30 mouse cellular contexts compared by ENCODE assay signal in the genomic region with DNA sequence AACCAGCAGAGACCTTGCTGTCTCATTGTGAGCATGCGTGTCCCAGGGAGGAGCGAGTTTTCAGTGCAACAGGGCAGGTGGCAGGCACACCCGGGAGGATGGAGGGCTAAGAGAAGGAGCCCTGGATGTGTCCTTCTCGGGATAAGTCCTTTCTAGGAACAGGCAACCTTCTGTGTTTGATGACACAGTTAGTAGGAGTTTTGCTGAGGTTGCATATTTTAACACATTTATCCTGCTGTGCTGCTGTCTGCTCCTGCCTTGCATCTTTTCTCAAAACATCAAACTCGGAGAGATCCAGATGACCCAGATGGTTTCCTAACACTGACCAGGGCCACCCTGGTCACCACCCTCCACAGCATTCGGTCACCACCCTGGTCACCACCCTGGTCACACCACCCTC. TPM values are rescaled to one million over a fixed set of nuclear protein-coding genes. Genes with fewer than 3 reads are reported as not detected.
A peak's percentile ranks its signal among the peaks of the same experiment; 100 is the strongest.
DNase-seq lines count a peak whose midpoint lies in the region; ATAC-seq lines count a peak whose summit lies in the region.
"Had no signal": no experiment of that assay in that cellular context is flagged by ENCODE, and none has a peak within 500 bp of the region (broad histone marks: within the 10 kb centered on the region; RNA-seq: fewer than 3 reads in every experiment).

No protein-coding gene starts in this region.

- H3K4me1 ChIP-seq in embryonic facial prominence, embryonic 10.5 days, result peaks cover 59% of the 10 kb centered on the region
- peaks cover 34% of the 10 kb centered on the region for H3K4me1 ChIP-seq in embryonic facial prominence, embryonic 13.5 days
- peaks cover 8% of the 10 kb centered on the region for H3K4me1 ChIP-seq in limb, embryonic 15.5 days
- no peaks in the 10 kb centered on the region for H3K4me1 ChIP-seq in hindbrain, embryonic 16.5 days (ENCODE audit: control insufficient read depth, insufficient read depth, low read depth, low read length)
- H3K4me1 ChIP-seq: forebrain, embryonic 12.5 days; hindbrain, embryonic 13.5 days had no signal

- no peaks in the 10 kb centered on the region for H3K27me3 ChIP-seq in embryonic facial prominence, embryonic 10.5 days (replicated peaks; ENCODE audit: low read depth, poor library complexity, severe bottlenecking)
- H3K27me3 ChIP-seq in embryonic facial prominence, embryonic 13.5 days, result no peaks in the 10 kb centered on the region
- no peaks in the 10 kb centered on the region for H3K27me3 ChIP-seq in limb, embryonic 15.5 days
- H3K27me3 ChIP-seq in hindbrain, embryonic 16.5 days (replicated peaks; ENCODE audit: control insufficient read depth, insufficient read depth, low read length), result no peaks in the 10 kb centered on the region
- H3K27me3 ChIP-seq: embryonic facial prominence, embryonic 15.5 days; forebrain, embryonic 12.5 days; hindbrain, embryonic 13.5 days had no signal

- intact Hi-C loops in heart, postnatal 25 days (cut with DNase I), result no loop called here
- intact Hi-C loops in left cerebral cortex, postnatal 14 days (cut with DNase I), result no loop called here

- 62% methylated on average over 6 of the region's 6 CpGs for WGBS in embryonic facial prominence, embryonic 10.5 days
- WGBS in embryonic facial prominence, embryonic 13.5 days, result 43% methylated on average over 6 of the region's 6 CpGs
- 64% methylated on average over 6 of the region's 6 CpGs for WGBS in limb, embryonic 15.5 days
- WGBS in hindbrain, embryonic 16.5 days, result 75% methylated on average over 6 of the region's 6 CpGs

- H3K4me3 ChIP-seq in embryonic facial prominence, embryonic 10.5 days, result no peak overlapping the region
- no peak overlapping the region for H3K4me3 ChIP-seq in embryonic facial prominence, embryonic 13.5 days
- no peak overlapping the region for H3K4me3 ChIP-seq in limb, embryonic 15.5 days
- no peak overlapping the region for H3K4me3 ChIP-seq in hindbrain, embryonic 16.5 days (ENCODE audit: low read length)
- H3K4me3 ChIP-seq: embryonic facial prominence, embryonic 15.5 days; forebrain, embryonic 12.5 days; hindbrain, embryonic 10.5 days; hindbrain, embryonic 13.5 days had no signal

- no peaks in the 10 kb centered on the region for H3K9me3 ChIP-seq in embryonic facial prominence, embryonic 10.5 days
- no peaks in the 10 kb centered on the region for H3K9me3 ChIP-seq in embryonic facial prominence, embryonic 13.5 days
- H3K9me3 ChIP-seq in limb, embryonic 15.5 days, result no peaks in the 10 kb centered on the region
- H3K9me3 ChIP-seq in hindbrain, embryonic 16.5 days (ENCODE audit: control insufficient read depth, low read length), result no peaks in the 10 kb centered on the region
- H3K9me3 ChIP-seq: embryonic facial prominence, embryonic 15.5 days; forebrain, embryonic 12.5 days; hindbrain, embryonic 10.5 days; hindbrain, embryonic 13.5 days had no signal

- no peak for ATAC-seq in embryonic facial prominence, embryonic 13.5 days (ENCODE audit: insufficient number of reproducible peaks, insufficient read depth, low FRiP score, low TSS enrichment, low read depth)
- ATAC-seq in limb, embryonic 15.5 days (ENCODE audit: insufficient number of reproducible peaks, low FRiP score, low TSS enrichment, low read depth), result peak; percentile 44; the same call in 1 of the 2 replicates
- ATAC-seq in hindbrain, embryonic 16.5 days, result no peak
- ATAC-seq: activated CD4-positive, CD25-positive, alpha-beta regulatory T cell, adult 4 months; forebrain, postnatal 0 days; hindbrain, postnatal 0 days; inflammation-experienced regulatory T-cells, adult 6 months; intestine, embryonic 16.5 days had no signal

- no peak overlapping the region for H3K4me2 ChIP-seq in embryonic facial prominence, embryonic 13.5 days
- no peak overlapping the region for H3K4me2 ChIP-seq in limb, embryonic 15.5 days
- H3K4me2 ChIP-seq in hindbrain, embryonic 16.5 days (ENCODE audit: low read length), result no peak overlapping the region
- H3K4me2 ChIP-seq: embryonic facial prominence, embryonic 15.5 days; forebrain, embryonic 12.5 days; heart, embryonic 11.5 days; hindbrain, embryonic 13.5 days had no signal

- H3K36me3 ChIP-seq in embryonic facial prominence, embryonic 10.5 days (replicated peaks), result no peaks in the 10 kb centered on the region
- no peaks in the 10 kb centered on the region for H3K36me3 ChIP-seq in embryonic facial prominence, embryonic 13.5 days
- no peaks in the 10 kb centered on the region for H3K36me3 ChIP-seq in limb, embryonic 15.5 days
- no peaks in the 10 kb centered on the region for H3K36me3 ChIP-seq in hindbrain, embryonic 16.5 days (ENCODE audit: control insufficient read depth, insufficient read depth, low read length)
- H3K36me3 ChIP-seq: embryonic facial prominence, embryonic 15.5 days; forebrain, embryonic 12.5 days; hindbrain, embryonic 10.5 days; hindbrain, embryonic 13.5 days had no signal

- H3K27ac ChIP-seq in embryonic facial prominence, embryonic 10.5 days (replicated peaks), result peak overlapping the region; percentile 84
- peak overlapping the region; percentile 76 for H3K27ac ChIP-seq in embryonic facial prominence, embryonic 13.5 days
- no peak overlapping the region for H3K27ac ChIP-seq in limb, embryonic 15.5 days
- no peak overlapping the region for H3K27ac ChIP-seq in hindbrain, embryonic 16.5 days (ENCODE audit: low read depth, low read length)
- H3K27ac ChIP-seq: embryonic facial prominence, embryonic 15.5 days; forebrain, embryonic 12.5 days; hindbrain, embryonic 10.5 days; hindbrain, embryonic 13.5 days; hindbrain, postnatal 0 days had no signal

- H3K9ac ChIP-seq in embryonic facial prominence, embryonic 13.5 days, result no peak overlapping the region
- H3K9ac ChIP-seq in limb, embryonic 15.5 days, result no peak overlapping the region
- no peak overlapping the region for H3K9ac ChIP-seq in hindbrain, embryonic 16.5 days (ENCODE audit: low read depth, low read length)
- H3K9ac ChIP-seq: embryonic facial prominence, embryonic 15.5 days; forebrain, embryonic 12.5 days; forebrain, postnatal 0 days; hindbrain, embryonic 13.5 days had no signal

- peak; percentile 69 for DNase-seq in heart, adult 11 months
- no peak for DNase-seq in heart, postnatal 25 days (ENCODE audit: low spot score)
- DNase-seq in embryonic facial prominence, embryonic 10.5 days (ENCODE audit: low spot score), result no peak
- no peak for DNase-seq in left cerebral cortex, postnatal 14 days (ENCODE audit: low spot score in 2 of 2)
- no peak for DNase-seq in spleen, postnatal 4 days (ENCODE audit: low spot score in 2 of 2)
- DNase-seq: adrenal gland, postnatal 10 days; adrenal gland, postnatal 36 days; B cell, adult 2 months; cerebellum, adult 11-12 months; cerebellum, adult 8-10 months; cerebellum, postnatal 10 days; cerebellum, postnatal 36 days; forebrain, postnatal 0 days; gastrocnemius, postnatal 10 days; gastrocnemius, postnatal 36 days; heart, postnatal 36 days; kidney, adult 18-20 months; kidney, adult 9 months had no signal

RNA-seq across cellular contexts. Expression of a gene that starts 20.6 kb away (rescaled TPM):
- total RNA-seq in heart, postnatal 25 days (2021), result 10 to 100 TPM; 10.4 to 10.8 TPM
- 24.6 and 26.6 TPM in 2 replicates for polyA plus RNA-seq in embryonic facial prominence, embryonic 10.5 days (2016; fragmentation: Nextera tagmentation; extraction: Ambion mirVana)
- 26.4 and 32.3 TPM in 2 replicates for polyA plus RNA-seq in embryonic facial prominence, embryonic 13.5 days (2015; fragmentation: Nextera tagmentation; extraction: Ambion mirVana)
- polyA plus RNA-seq in limb, embryonic 15.5 days (2015; fragmentation: Nextera tagmentation; extraction: Ambion mirVana), result 25.9 and 26.5 TPM in 2 replicates
- 10 to 100 TPM; 42.3 to 44.9 TPM for total RNA-seq in left cerebral cortex, postnatal 14 days (2021)
- 38.2 and 38.9 TPM in 2 replicates for polyA plus RNA-seq in hindbrain, embryonic 16.5 days (2015; fragmentation: Nextera tagmentation; extraction: Ambion mirVana)

Comparison
In these comparisons a context has a peak if more than half of its experiments do, and no peak if none do; other contexts are left out.
1. H3K27ac ChIP-seq: peak in embryonic facial prominence, embryonic 10.5 days (single experiment) and embryonic facial prominence, embryonic 13.5 days (single experiment); none in limb, embryonic 15.5 days (single experiment) and hindbrain, embryonic 16.5 days (single experiment).